Mouse (Mus musculus): ENCODE data around the gene Atf3. TPM values are rescaled to one million over a fixed set of nuclear protein-coding genes. Genes with fewer than 3 reads are reported as not detected.

Atf3 gene
- polyA plus RNA-seq, 1 experiment from 2014 or later, result 4.2 TPM

- H3K9ac ChIP-seq, result no peak overlapping the region
- no peaks in the 10 kb centered on the region for H3K9me3 ChIP-seq (replicated peaks)
- peaks cover 27% of the 10 kb centered on the region for H3K4me1 ChIP-seq
- H3K27ac ChIP-seq, result no peak overlapping the region
- 87% methylated on average over 1 of the region's 1 CpGs for WGBS
- no peak overlapping the region for H3K4me2 ChIP-seq
- ATAC-seq (replicated peaks; ENCODE audit: low FRiP score), result no peak
- no peaks in the 10 kb centered on the region for H3K36me3 ChIP-seq
- no peaks in the 10 kb centered on the region for H3K27me3 ChIP-seq
- H3K4me3 ChIP-seq (replicated peaks), result no peak overlapping the region
These were observed 35.8 kb upstream of the Atf3 start for GRCm38 (mm10) chr1:191253636-191254035.

- Histone ChIP-seq H3K4me1 (0 out of 2 replicates have a peak, but pooled peaks cover 5% of the 10 kb centered on the region), H3K9ac (no peak overlapping the region), H3K27me3 (no peaks in the 10 kb centered on the region), H3K4me3 (replicated peaks) (no peak overlapping the region), H3K9me3 (replicated peaks) (no peaks in the 10 kb centered on the region), H3K36me3 (0 out of 2 replicates have a peak, but pooled peaks cover 7% of the 10 kb centered on the region), H3K4me2 (no peak overlapping the region), H3K27ac (no peak overlapping the region)
- 93% methylated on average over 3 of the region's 3 CpGs for WGBS
- no peak for ATAC-seq (replicated peaks; ENCODE audit: low FRiP score)
These were observed 32.1 kb upstream of the Atf3 start for GRCm38 (mm10) chr1:191249975-191250374.

GRCm38 (mm10) chr1:191248423-191248822, 30.6 kb upstream of the Atf3 start:
- H3K9ac ChIP-seq, result no peak overlapping the region
- WGBS, result 74% methylated on average over 1 of the region's 1 CpGs
- no peak overlapping the region for H3K27ac ChIP-seq
- H3K27me3 ChIP-seq, result no peaks in the 10 kb centered on the region
- no peak overlapping the region for H3K4me3 ChIP-seq (replicated peaks)
- no peak overlapping the region for H3K4me2 ChIP-seq
- H3K9me3 ChIP-seq (replicated peaks), result no peaks in the 10 kb centered on the region
- no peak for ATAC-seq (replicated peaks; ENCODE audit: low FRiP score)
- no peaks in the 10 kb centered on the region for H3K4me1 ChIP-seq
- 0 out of 2 replicates have a peak, but pooled peaks cover 7% of the 10 kb centered on the region for H3K36me3 ChIP-seq

- no peaks in the 10 kb centered on the region for H3K4me1 ChIP-seq
- H3K36me3 ChIP-seq, result 0 out of 2 replicates have a peak, but pooled peaks cover 7% of the 10 kb centered on the region
- WGBS, result 94% methylated on average over 1 of the region's 1 CpGs
- H3K9ac ChIP-seq, result no peak overlapping the region
- ATAC-seq (replicated peaks; ENCODE audit: low FRiP score), result no peak
- H3K27ac ChIP-seq, result no peak overlapping the region
- H3K4me3 ChIP-seq (replicated peaks), result no peak overlapping the region
- H3K9me3 ChIP-seq (replicated peaks), result no peaks in the 10 kb centered on the region
- no peaks in the 10 kb centered on the region for H3K27me3 ChIP-seq
- no peak overlapping the region for H3K4me2 ChIP-seq
These were observed 29.7 kb upstream of the Atf3 start for GRCm38 (mm10) chr1:191247561-191247960.

GRCm38 (mm10) chr1:191243855-191244254, 26.0 kb upstream of the Atf3 start:
- 86% methylated on average over 4 of the region's 4 CpGs for WGBS
- Histone ChIP-seq H3K9me3 (replicated peaks) (no peaks in the 10 kb centered on the region), H3K27ac (no peak overlapping the region), H3K4me2 (no peak overlapping the region), H3K27me3 (no peaks in the 10 kb centered on the region), H3K9ac (no peak overlapping the region), H3K4me1 (no peaks in the 10 kb centered on the region), H3K4me3 (replicated peaks) (no peak overlapping the region), H3K36me3 (0 out of 2 replicates have a peak, but pooled peaks cover 7% of the 10 kb centered on the region)
- ATAC-seq (replicated peaks; ENCODE audit: low FRiP score), result no peak

GRCm38 (mm10) chr1:191242065-191242698, 24.3 kb upstream of the Atf3 start:
- Histone ChIP-seq H3K4me3 (replicated peaks) (no peak overlapping the region), H3K27ac (no peak overlapping the region), H3K36me3 (0 out of 2 replicates have a peak, but pooled peaks cover 7% of the 10 kb centered on the region), H3K4me1 (no peaks in the 10 kb centered on the region), H3K27me3 (no peaks in the 10 kb centered on the region), H3K4me2 (no peak overlapping the region), H3K9me3 (replicated peaks) (no peaks in the 10 kb centered on the region), H3K9ac (no peak overlapping the region)
- no peak for ATAC-seq (replicated peaks; ENCODE audit: low FRiP score)
- WGBS, result 79% methylated on average over 12 of the region's 12 CpGs

- Histone ChIP-seq H3K4me3 (replicated peaks) (no peak overlapping the region), H3K36me3 (0 out of 2 replicates have a peak, but pooled peaks cover 6% of the 10 kb centered on the region), H3K4me1 (no peaks in the 10 kb centered on the region), H3K27me3 (no peaks in the 10 kb centered on the region), H3K4me2 (no peak overlapping the region), H3K27ac (no peak overlapping the region), H3K9me3 (replicated peaks) (no peaks in the 10 kb centered on the region), H3K9ac (no peak overlapping the region)
- no peak for ATAC-seq (replicated peaks; ENCODE audit: low FRiP score)
- WGBS, result 75% methylated on average over 1 of the region's 1 CpGs
These were observed 23.7 kb upstream of the Atf3 start for GRCm38 (mm10) chr1:191241574-191241973.

GRCm38 (mm10) chr1:191239602-191240001, 21.8 kb upstream of the Atf3 start:
- H3K4me3 ChIP-seq (replicated peaks), result no peak overlapping the region
- no peak overlapping the region for H3K4me2 ChIP-seq
- no peak for ATAC-seq (replicated peaks; ENCODE audit: low FRiP score)
- no peaks in the 10 kb centered on the region for H3K36me3 ChIP-seq
- no peaks in the 10 kb centered on the region for H3K27me3 ChIP-seq
- 78% methylated on average over 4 of the region's 4 CpGs for WGBS
- no peak overlapping the region for H3K9ac ChIP-seq
- no peaks in the 10 kb centered on the region for H3K4me1 ChIP-seq
- H3K9me3 ChIP-seq (replicated peaks), result no peaks in the 10 kb centered on the region
- no peak overlapping the region for H3K27ac ChIP-seq

- Histone ChIP-seq H3K27ac (no peak overlapping the region), H3K4me2 (no peak overlapping the region), H3K4me1 (no peaks in the 10 kb centered on the region), H3K4me3 (replicated peaks) (no peak overlapping the region), H3K9me3 (replicated peaks) (no peaks in the 10 kb centered on the region), H3K36me3 (no peaks in the 10 kb centered on the region), H3K27me3 (no peaks in the 10 kb centered on the region), H3K9ac (no peak overlapping the region)
- WGBS, result 84% methylated on average over 6 of the region's 6 CpGs
- ATAC-seq (replicated peaks; ENCODE audit: low FRiP score), result no peak
These were observed 18.1 kb upstream of the Atf3 start for GRCm38 (mm10) chr1:191235788-191236542.

GRCm38 (mm10) chr1:191234837-191235236, 17.0 kb upstream of the Atf3 start:
- Histone ChIP-seq H3K9me3 (replicated peaks) (no peaks in the 10 kb centered on the region), H3K4me2 (no peak overlapping the region), H3K4me1 (no peaks in the 10 kb centered on the region), H3K27me3 (no peaks in the 10 kb centered on the region), H3K9ac (no peak overlapping the region), H3K36me3 (no peaks in the 10 kb centered on the region), H3K27ac (no peak overlapping the region), H3K4me3 (replicated peaks) (no peak overlapping the region)
- 83% methylated on average over 4 of the region's 4 CpGs for WGBS
- no peak for ATAC-seq (replicated peaks; ENCODE audit: low FRiP score)

GRCm38 (mm10) chr1:191230355-191230931, 12.6 kb upstream of the Atf3 start:
- Histone ChIP-seq H3K4me1 (peaks cover 4% of the 10 kb centered on the region), H3K4me3 (replicated peaks) (no peak overlapping the region), H3K27me3 (no peaks in the 10 kb centered on the region), H3K27ac (no peak overlapping the region), H3K9ac (no peak overlapping the region), H3K36me3 (no peaks in the 10 kb centered on the region), H3K9me3 (replicated peaks) (no peaks in the 10 kb centered on the region), H3K4me2 (no peak overlapping the region)
- 83% methylated on average over 6 of the region's 6 CpGs for WGBS
- ATAC-seq (replicated peaks; ENCODE audit: low FRiP score), result no peak

- Histone ChIP-seq H3K36me3 (no peaks in the 10 kb centered on the region), H3K9ac (no peak overlapping the region), H3K27ac (no peak overlapping the region), H3K9me3 (replicated peaks) (no peaks in the 10 kb centered on the region), H3K4me3 (replicated peaks) (no peak overlapping the region), H3K4me1 (peaks cover 19% of the 10 kb centered on the region), H3K4me2 (no peak overlapping the region), H3K27me3 (no peaks in the 10 kb centered on the region)
- 73% methylated on average over 2 of the region's 2 CpGs for WGBS
- ATAC-seq (replicated peaks; ENCODE audit: low FRiP score), result no peak
These were observed 8.7 kb upstream of the Atf3 start for GRCm38 (mm10) chr1:191226570-191226969.

Data from kidney, embryonic 15.5 days (tissue).